Mouse (Mus musculus) ES-Bruce4 (cell line): Measurements from ENCODE around the gene Abcf1.

Experiments used
- EP300 ChIP-seq: IDR thresholded peaks from 2 replicates; pipeline ENCODE4 v1.6.1; 2011; ENCODE audit warnings: low read depth, low read length; ENCODE audit not compliant: insufficient read depth
- POLR2A ChIP-seq: IDR thresholded peaks from one replicate; pipeline ENCODE4 v1.8.1; 2011; ENCODE audit warnings: low read length; ENCODE audit not compliant: insufficient read depth

GRCm38 (mm10) chr17:35998545-35999305 lies 29.2 kb upstream of the Abcf1 start:
- TF ChIP-seq POLR2A, result no peak
- no peak for TF ChIP-seq EP300
